Mouse (Mus musculus) C2C12 (cell line): ENCODE measurements around the gene Ptk6.

ENCODE experiments used
- CEBPB ChIP-seq: IDR thresholded peaks from one replicate; pipeline ENCODE4 v1.6.1; 2011; ENCODE audit warnings: low read depth, mild to moderate bottlenecking, control low read depth, moderate library complexity
- CTCF ChIP-seq: IDR thresholded peaks from one replicate; pipeline ENCODE4 v1.5.1; 2011; ENCODE audit not compliant: control insufficient read depth, insufficient read depth, insufficient read length
- FOSL1 ChIP-seq: IDR thresholded peaks from one replicate; pipeline ENCODE4 v1.8.0; 2011; ENCODE audit warnings: mild to moderate bottlenecking, low read length; ENCODE audit not compliant: poor library complexity, insufficient read depth, severe bottlenecking
- MYOD1 ChIP-seq: IDR thresholded peaks from one replicate; pipeline ENCODE4 v1.6.1; 2011; ENCODE audit warnings: low read depth; ENCODE audit not compliant: control insufficient read depth, insufficient read length
- MYOG ChIP-seq: IDR thresholded peaks from one replicate; pipeline ENCODE4 v1.6.1; 2011; ENCODE audit not compliant: control insufficient read depth, insufficient read length; ENCODE audit errors: extremely low read depth

GRCm38 (mm10) chr2:181202886-181203285 is 297 bp upstream of the Ptk6 start:
- TF ChIP-seq CEBPB (no peak), CTCF (no peak), MYOG (no peak), MYOD1 (no peak), FOSL1 (no peak)
